Mouse (Mus musculus): ENCODE results near the gene Col6a5.

The Col6a5 gene

DNA sequence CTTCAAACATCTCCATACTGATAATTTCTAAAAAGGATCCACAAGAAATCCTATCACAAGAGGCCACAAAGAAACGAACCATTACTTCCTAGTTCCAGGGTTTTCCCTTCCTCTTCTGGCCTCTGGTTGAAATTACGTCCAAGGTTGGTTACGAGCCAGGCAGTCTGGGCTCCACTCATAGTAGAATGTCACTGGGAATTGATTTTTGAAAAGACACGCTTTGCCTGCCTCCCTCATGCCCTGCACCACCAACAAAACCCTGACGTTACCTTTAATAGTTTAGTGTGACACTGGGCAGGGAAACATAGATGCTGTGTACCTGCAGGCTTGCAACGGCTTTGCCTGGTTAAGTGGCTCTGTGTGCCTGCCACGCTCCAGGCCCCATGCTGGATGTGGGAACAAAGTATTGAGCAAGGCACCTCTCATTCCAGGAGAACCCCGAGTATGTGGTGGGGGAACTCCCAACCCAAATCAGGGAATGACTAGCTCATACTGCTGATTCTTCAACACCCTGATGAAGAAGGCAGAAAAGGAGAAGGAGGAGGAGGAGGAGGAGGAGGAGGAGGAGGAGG lies 133.3 kb downstream of the Col6a5 start:
- DNase-seq (ENCODE audit: low read depth, low spot score) = no peak

- DNase-seq (ENCODE audit: low read depth, low spot score) = no peak
Measured at GRCm38 (mm10) chr9:105820711-105821110, 139.7 kb downstream of the Col6a5 start.

GRCm38 (mm10) chr9:105819155-105819709 lies 141.2 kb downstream of the Col6a5 start:
- no peak for DNase-seq (ENCODE audit: low read depth, low spot score)

- DNase-seq (ENCODE audit: low read depth, low spot score) = peak; percentile 80
Measured at GRCm38 (mm10) chr9:105814436-105814835, 146.0 kb downstream of the Col6a5 start.

DNA sequence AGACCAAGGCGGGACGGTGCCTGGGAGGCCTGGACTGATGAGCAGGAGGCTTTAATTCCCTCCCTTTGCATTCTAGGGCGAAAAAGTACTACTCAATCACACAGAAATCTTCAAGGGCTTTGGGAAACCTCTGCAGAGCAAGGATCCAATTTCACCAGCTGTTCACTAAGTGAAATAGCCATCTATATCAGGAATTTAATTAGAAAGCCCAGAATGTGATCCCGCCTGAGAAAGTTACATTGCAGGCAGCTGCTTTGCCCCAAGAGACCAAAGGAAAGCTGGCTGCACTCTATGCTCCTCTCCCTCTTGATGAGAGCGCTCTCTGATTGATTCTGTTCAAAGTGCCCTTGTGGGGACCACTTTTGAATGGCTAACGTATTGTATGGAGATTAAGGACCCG lies 149.0 kb downstream of the Col6a5 start:
- DNase-seq (ENCODE audit: low read depth, low spot score) = peak; percentile 52

- DNase-seq (ENCODE audit: low read depth, low spot score) = peak; percentile 58
Measured at GRCm38 (mm10) chr9:105808920-105809505, 151.4 kb downstream of the Col6a5 start.
